Mouse (Mus musculus): ENCODE results near the gene Fbxl4.

- no peak for TF ChIP-seq CTCF (conservative IDR thresholded peaks at IDR 0.05 in 1 of 2, IDR thresholded peaks at IDR 0.05 in 1 of 2; ENCODE audit: low read depth in 2 of 2, low read length in 2 of 2)
- no peak for TF ChIP-seq HCFC1 (IDR thresholded peaks at IDR 0.05; ENCODE audit: low read depth, low read length)
- TF ChIP-seq TBP (conservative IDR thresholded peaks at IDR 0.05; ENCODE audit: low read depth, low read length) = no peak
- TF ChIP-seq EP300 (IDR thresholded peaks at IDR 0.05; ENCODE audit: low read length) = no peak
- TF ChIP-seq SIN3A (IDR thresholded peaks at IDR 0.05; ENCODE audit: low read length) = no peak; the same call in 1 of the 2 replicates
- no peak for TF ChIP-seq ZC3H11A (IDR thresholded peaks at IDR 0.05; ENCODE audit: low read depth, low read length)
- TF ChIP-seq ZMIZ1 (IDR thresholded peaks at IDR 0.05; ENCODE audit: low read depth, low read length) = no peak
- no peak for TF ChIP-seq ETS1 (conservative IDR thresholded peaks at IDR 0.05; ENCODE audit: low read depth, low read length)
- no peak; the same call in 1 of the 2 replicates for TF ChIP-seq NRF1 (IDR thresholded peaks at IDR 0.05; ENCODE audit: low read depth, low read length)
- no peak for TF ChIP-seq GABPA (IDR thresholded peaks at IDR 0.05; ENCODE audit: insufficient replicate concordance, low read depth, low read length)
- no peak for TF ChIP-seq KAT2A (IDR thresholded peaks at IDR 0.05; ENCODE audit: insufficient replicate concordance, low read length)
These were observed 573 bp downstream of the Fbxl4 start for GRCm38 (mm10) chr4:22357931-22358300.

All from CH12.LX (cell line).